Mouse (Mus musculus): ENCODE data around the gene Axl. TPM values are rescaled to one million over a fixed set of nuclear protein-coding genes. Genes with fewer than 3 reads are reported as not detected.

Gene Axl
- polyA plus RNA-seq, 1 experiment, result 31.0 TPM

DNA sequence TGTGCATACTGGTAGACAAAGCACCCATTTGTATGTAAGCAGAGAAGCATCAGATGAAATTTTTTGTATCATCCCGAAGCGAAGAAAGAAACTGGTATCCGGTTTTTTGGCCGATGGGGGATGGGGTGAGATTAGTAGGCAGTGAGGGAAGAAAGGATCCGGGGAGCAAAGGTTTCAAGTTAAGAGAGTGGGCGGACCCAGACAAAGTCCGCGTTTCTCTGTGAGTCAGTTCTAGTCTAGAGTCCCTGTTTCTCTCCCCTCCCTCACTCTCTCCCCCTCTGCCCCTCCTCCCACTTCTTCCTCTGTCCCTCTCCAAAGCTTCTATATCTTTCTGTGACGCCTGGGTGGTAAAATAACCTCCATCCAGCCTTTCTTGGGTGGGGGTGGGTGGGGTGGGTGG, 36.5 kb upstream of the Axl start:
- no peak for TF ChIP-seq CTCF (conservative IDR thresholded peaks at IDR 0.05; ENCODE audit: insufficient read depth, insufficient read length, low read depth, low read length)
- no peak for TF ChIP-seq POLR2A (IDR thresholded peaks at IDR 0.05; ENCODE audit: low read depth, low read length)
- Histone ChIP-seq H3K36me3 (ENCODE audit: control insufficient read depth, insufficient read depth, low read length) (no peaks in the 10 kb centered on the region), H3K27me3 (replicated peaks; ENCODE audit: control insufficient read depth, insufficient read depth, low read length) (no peaks in the 10 kb centered on the region), H3K4me3 (ENCODE audit: insufficient read depth, low read depth, low read length) (no peak overlapping the region), H3K4me1 (ENCODE audit: control insufficient read depth, insufficient read depth, low read length) (peaks cover 16% of the 10 kb centered on the region), H3K27ac (ENCODE audit: insufficient read depth, low read depth, low read length) (no peak overlapping the region)
- WGBS, result 52% methylated on average over 9 of the region's 9 CpGs
- DNase-seq, result peak; percentile 89

GRCm38 (mm10) chr7:25816241-25816919, 27.9 kb upstream of the Axl start, which contains the start of gene Cyp2s1:
Gene Cyp2s1, minus strand, starts transcription at chr7:25816913.
- Histone ChIP-seq H3K27ac (ENCODE audit: insufficient read depth, low read depth, low read length) (peak within 1 kb of the TSS; percentile 66), H3K4me1 (ENCODE audit: control insufficient read depth, insufficient read depth, low read length) (no peaks in the 10 kb centered on the region), H3K4me3 (ENCODE audit: insufficient read depth, low read depth, low read length) (peak within 1 kb of the TSS; percentile 43), H3K27me3 (replicated peaks; ENCODE audit: control insufficient read depth, insufficient read depth, low read length) (no peaks in the 10 kb centered on the region), H3K36me3 (ENCODE audit: control insufficient read depth, insufficient read depth, low read length) (no peaks in the 10 kb centered on the region)
- 3% methylated on average over 40 of the region's 40 CpGs for WGBS
- TF ChIP-seq POLR2A (IDR thresholded peaks at IDR 0.05; ENCODE audit: low read depth, low read length) (no peak), CTCF (conservative IDR thresholded peaks at IDR 0.05; ENCODE audit: insufficient read depth, insufficient read length, low read depth, low read length) (no peak)
- peak; percentile 75 for DNase-seq

- Histone ChIP-seq H3K27ac (ENCODE audit: insufficient read depth, low read depth, low read length) (no peak overlapping the region), H3K4me3 (ENCODE audit: insufficient read depth, low read depth, low read length) (peak overlapping the region; percentile 43; the same call in 1 of the 2 replicates), H3K36me3 (ENCODE audit: control insufficient read depth, insufficient read depth, low read length) (no peaks in the 10 kb centered on the region), H3K27me3 (replicated peaks; ENCODE audit: control insufficient read depth, insufficient read depth, low read length) (no peaks in the 10 kb centered on the region), H3K4me1 (ENCODE audit: control insufficient read depth, insufficient read depth, low read length) (no peaks in the 10 kb centered on the region)
- DNase-seq, result no peak
- TF ChIP-seq CTCF (conservative IDR thresholded peaks at IDR 0.05; ENCODE audit: insufficient read depth, insufficient read length, low read depth, low read length) (no peak), POLR2A (IDR thresholded peaks at IDR 0.05; ENCODE audit: low read depth, low read length) (no peak)
- 30% methylated on average over 7 of the region's 7 CpGs for WGBS
These were observed 27.1 kb upstream of the Axl start for GRCm38 (mm10) chr7:25815571-25815970.

- DNase-seq, result no peak
- no peak overlapping the region for H3K27ac ChIP-seq (ENCODE audit: insufficient read depth, low read depth, low read length)
- TF ChIP-seq CTCF (conservative IDR thresholded peaks at IDR 0.05; ENCODE audit: insufficient read depth, insufficient read length, low read depth, low read length) (no peak), POLR2A (IDR thresholded peaks at IDR 0.05; ENCODE audit: low read depth, low read length) (no peak)
- 66% methylated on average over 9 of the region's 9 CpGs for WGBS
- no peaks in the 10 kb centered on the region for H3K27me3 ChIP-seq (replicated peaks; ENCODE audit: control insufficient read depth, insufficient read depth, low read length)
- no peaks in the 10 kb centered on the region for H3K36me3 ChIP-seq (ENCODE audit: control insufficient read depth, insufficient read depth, low read length)
- no peaks in the 10 kb centered on the region for H3K4me1 ChIP-seq (ENCODE audit: control insufficient read depth, insufficient read depth, low read length)
- no peak overlapping the region for H3K4me3 ChIP-seq (ENCODE audit: insufficient read depth, low read depth, low read length)
These were observed 26.2 kb upstream of the Axl start for GRCm38 (mm10) chr7:25814711-25815110.

- Histone ChIP-seq H3K4me1 (ENCODE audit: control insufficient read depth, insufficient read depth, low read length) (no peaks in the 10 kb centered on the region), H3K27ac (ENCODE audit: insufficient read depth, low read depth, low read length) (no peak overlapping the region), H3K27me3 (replicated peaks; ENCODE audit: control insufficient read depth, insufficient read depth, low read length) (no peaks in the 10 kb centered on the region), H3K36me3 (ENCODE audit: control insufficient read depth, insufficient read depth, low read length) (no peaks in the 10 kb centered on the region), H3K4me3 (ENCODE audit: insufficient read depth, low read depth, low read length) (no peak overlapping the region)
- 61% methylated on average over 1 of the region's 1 CpGs for WGBS
- TF ChIP-seq POLR2A (IDR thresholded peaks at IDR 0.05; ENCODE audit: low read depth, low read length), result no peak
- TF ChIP-seq CTCF (conservative IDR thresholded peaks at IDR 0.05; ENCODE audit: insufficient read depth, insufficient read length, low read depth, low read length), result no peak
- no peak for DNase-seq
These were observed 23.7 kb upstream of the Axl start for GRCm38 (mm10) chr7:25812195-25812594.

DNA sequence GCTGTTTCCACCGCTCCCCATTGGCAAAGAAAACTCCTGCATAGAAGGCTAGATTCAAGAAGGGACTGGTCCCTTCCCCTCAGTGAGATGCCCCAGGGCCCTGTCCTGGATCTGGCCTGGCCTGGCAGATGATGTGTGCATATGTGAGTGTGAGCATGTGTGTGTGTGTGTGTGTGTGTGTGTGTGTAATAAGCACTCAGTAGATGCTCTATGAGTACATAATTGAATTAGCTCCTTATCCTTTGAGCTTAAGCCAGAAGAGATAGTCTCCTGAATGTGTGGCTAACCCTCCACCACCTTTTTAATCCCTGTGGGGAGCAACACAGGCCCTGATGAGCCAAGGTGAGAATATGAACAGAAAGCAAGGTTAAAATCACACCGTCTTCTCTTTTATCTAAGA, 23.2 kb upstream of the Axl start:
- H3K27ac ChIP-seq (ENCODE audit: insufficient read depth, low read depth, low read length), result no peak overlapping the region
- H3K27me3 ChIP-seq (replicated peaks; ENCODE audit: control insufficient read depth, insufficient read depth, low read length), result no peaks in the 10 kb centered on the region
- H3K36me3 ChIP-seq (ENCODE audit: control insufficient read depth, insufficient read depth, low read length), result no peaks in the 10 kb centered on the region
- DNase-seq, result no peak
- no peaks in the 10 kb centered on the region for H3K4me1 ChIP-seq (ENCODE audit: control insufficient read depth, insufficient read depth, low read length)
- no peak for TF ChIP-seq CTCF (conservative IDR thresholded peaks at IDR 0.05; ENCODE audit: insufficient read depth, insufficient read length, low read depth, low read length)
- TF ChIP-seq POLR2A (IDR thresholded peaks at IDR 0.05; ENCODE audit: low read depth, low read length), result no peak
- H3K4me3 ChIP-seq (ENCODE audit: insufficient read depth, low read depth, low read length), result no peak overlapping the region
- WGBS, result 91% methylated on average over 2 of the region's 2 CpGs

DNA sequence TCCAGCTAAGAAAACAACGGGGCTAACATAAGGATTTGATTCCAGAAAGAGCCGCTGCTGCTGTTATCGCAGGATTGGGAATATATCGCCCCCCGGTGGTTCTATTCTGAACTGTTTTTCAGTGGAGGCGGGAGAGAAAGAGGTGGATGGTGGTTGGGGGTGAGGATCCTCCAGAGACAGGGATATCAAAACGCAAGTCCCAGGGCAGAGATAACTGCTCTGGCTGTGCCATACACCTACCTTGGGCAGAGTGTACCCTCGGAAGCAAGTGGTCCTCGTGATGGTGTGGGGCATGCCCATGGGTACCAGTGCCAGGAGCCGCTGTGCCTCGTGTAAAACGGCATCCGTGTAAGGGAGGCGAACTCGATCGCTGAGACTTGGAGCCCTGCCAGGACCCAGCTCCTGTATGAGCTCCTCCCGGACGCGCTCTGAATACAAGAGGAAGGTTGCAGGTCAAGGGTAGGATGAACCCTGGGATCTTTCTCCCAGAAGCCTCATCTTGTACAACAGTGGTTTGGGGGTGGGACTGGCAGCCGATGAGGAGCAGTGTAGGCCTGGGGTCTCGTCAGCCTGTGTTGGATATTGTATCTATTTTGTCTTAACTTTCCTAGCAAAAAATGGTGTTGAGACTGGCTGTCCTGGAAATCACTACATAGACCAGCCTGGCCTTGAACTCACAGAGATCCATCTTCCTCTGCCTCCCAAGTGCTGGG, 17.3 kb upstream of the Axl start:
- Histone ChIP-seq H3K36me3 (ENCODE audit: control insufficient read depth, insufficient read depth, low read length) (no peaks in the 10 kb centered on the region), H3K27me3 (replicated peaks; ENCODE audit: control insufficient read depth, insufficient read depth, low read length) (no peaks in the 10 kb centered on the region), H3K27ac (ENCODE audit: insufficient read depth, low read depth, low read length) (no peak overlapping the region), H3K4me1 (ENCODE audit: control insufficient read depth, insufficient read depth, low read length) (no peaks in the 10 kb centered on the region), H3K4me3 (ENCODE audit: insufficient read depth, low read depth, low read length) (no peak overlapping the region)
- TF ChIP-seq CTCF (conservative IDR thresholded peaks at IDR 0.05; ENCODE audit: insufficient read depth, insufficient read length, low read depth, low read length), result peak; percentile 65
- TF ChIP-seq POLR2A (IDR thresholded peaks at IDR 0.05; ENCODE audit: low read depth, low read length), result no peak
- 19% methylated on average over 21 of the region's 21 CpGs for WGBS
- peak; percentile 83 for DNase-seq

Measured in kidney, adult 2 months (tissue).